Mouse (Mus musculus): Measurements from ENCODE around the gene Zbtb6. TPM values are rescaled to one million over a fixed set of nuclear protein-coding genes. Genes with fewer than 3 reads are reported as not detected.

Zbtb6 gene
- polyA plus RNA-seq, 1 experiment from 2014 or later, result 3.9 TPM

DNA sequence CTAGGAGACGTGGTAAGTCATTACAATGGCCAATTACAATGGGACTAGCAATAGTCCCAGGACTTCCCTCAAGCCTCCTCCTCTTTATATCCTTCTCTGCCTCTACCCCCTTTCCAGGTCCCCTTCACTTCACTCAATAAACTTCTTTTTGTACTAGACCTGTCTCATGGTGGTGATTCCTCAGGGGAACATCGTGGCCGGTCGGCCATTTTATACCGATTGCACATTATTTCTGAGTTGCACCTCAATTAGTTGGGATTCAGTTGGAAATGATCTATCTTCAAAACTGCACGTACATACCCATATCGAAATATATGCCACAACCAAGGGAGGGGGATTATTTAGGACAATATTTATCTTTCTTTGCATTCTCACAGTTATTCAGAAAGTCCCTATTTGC, 11.4 kb downstream of the Zbtb6 start:
- peaks cover 35% of the 10 kb centered on the region for H3K36me3 ChIP-seq
- peak overlapping the region; percentile 95 for H3K4me3 ChIP-seq
- ATAC-seq (ENCODE audit: extremely low read depth, insufficient number of reproducible peaks, low FRiP score, low TSS enrichment), result no peak
- H3K9me3 ChIP-seq, result no peaks in the 10 kb centered on the region
- H3K4me2 ChIP-seq, result peak overlapping the region; percentile 90
- peak overlapping the region; percentile 93 for H3K27ac ChIP-seq (replicated peaks)
- peak overlapping the region; percentile 90 for H3K9ac ChIP-seq
- peaks cover 14% of the 10 kb centered on the region for H3K4me1 ChIP-seq
- no peaks in the 10 kb centered on the region for H3K27me3 ChIP-seq (replicated peaks)
- 40% methylated on average over 7 of the region's 7 CpGs for WGBS

DNA sequence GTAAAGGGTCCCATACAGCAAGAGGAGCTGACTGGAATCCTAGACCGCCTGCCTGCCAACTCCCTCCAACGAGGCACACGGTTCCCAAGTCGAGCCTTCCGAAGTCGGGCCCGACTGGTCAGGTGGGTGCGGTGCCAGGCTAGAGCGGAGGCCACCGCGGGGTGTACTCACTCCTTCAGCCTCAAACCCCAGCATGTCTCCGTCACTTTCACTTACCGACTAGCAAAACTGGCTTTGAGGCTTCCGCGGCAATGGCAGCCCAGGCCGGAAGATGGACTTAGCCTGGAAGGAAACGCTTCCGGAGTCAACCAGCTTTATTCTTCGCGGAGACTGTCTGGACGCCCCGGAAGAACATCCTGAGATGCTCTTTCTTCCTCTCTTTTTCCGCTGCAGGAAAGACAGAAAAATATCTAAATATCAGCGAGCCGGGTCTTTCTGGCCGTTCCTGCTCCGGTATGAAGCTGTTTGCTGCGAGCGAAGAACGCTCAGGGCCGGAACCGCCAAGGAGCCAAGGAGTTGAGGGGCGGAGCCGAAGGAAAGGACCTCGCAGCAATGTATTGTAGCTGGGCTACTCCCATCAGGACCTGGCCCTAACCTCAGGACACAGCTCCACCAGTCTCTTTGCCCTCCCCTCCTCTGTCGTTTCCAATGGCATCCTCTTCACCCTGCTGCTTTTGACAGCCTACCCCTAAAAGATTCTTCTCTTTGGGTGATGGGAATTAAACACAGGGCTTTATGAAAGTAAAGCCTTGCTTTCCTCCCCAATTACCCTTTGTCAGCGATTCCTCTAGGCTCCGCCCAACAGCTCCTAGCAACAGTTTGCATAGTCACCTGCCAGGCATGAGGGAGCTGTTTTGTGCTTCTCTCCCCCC, 12.1 kb downstream of the Zbtb6 start:
- Histone ChIP-seq H3K9ac (peak overlapping the region; percentile 90), H3K4me2 (peak overlapping the region; percentile 90), H3K36me3 (peaks cover 30% of the 10 kb centered on the region), H3K27ac (replicated peaks) (peak overlapping the region; percentile 93), H3K4me3 (peak overlapping the region; percentile 95), H3K4me1 (peaks cover 14% of the 10 kb centered on the region), H3K9me3 (no peaks in the 10 kb centered on the region), H3K27me3 (replicated peaks) (no peaks in the 10 kb centered on the region)
- under 1% methylated on average over 38 of the region's 38 CpGs for WGBS
- ATAC-seq (ENCODE audit: extremely low read depth, insufficient number of reproducible peaks, low FRiP score, low TSS enrichment), result peak; percentile 91

GRCm38 (mm10) chr2:37423671-37424070, 19.3 kb downstream of the Zbtb6 start:
- Histone ChIP-seq H3K4me2 (no peak overlapping the region), H3K27me3 (replicated peaks) (no peaks in the 10 kb centered on the region), H3K36me3 (peaks cover 17% of the 10 kb centered on the region), H3K9ac (no peak overlapping the region), H3K4me3 (no peak overlapping the region), H3K9me3 (no peaks in the 10 kb centered on the region), H3K4me1 (peaks cover 14% of the 10 kb centered on the region), H3K27ac (replicated peaks) (no peak overlapping the region)
- ATAC-seq (ENCODE audit: extremely low read depth, insufficient number of reproducible peaks, low FRiP score, low TSS enrichment), result no peak
- WGBS, result 56% methylated on average over 3 of the region's 3 CpGs

DNA sequence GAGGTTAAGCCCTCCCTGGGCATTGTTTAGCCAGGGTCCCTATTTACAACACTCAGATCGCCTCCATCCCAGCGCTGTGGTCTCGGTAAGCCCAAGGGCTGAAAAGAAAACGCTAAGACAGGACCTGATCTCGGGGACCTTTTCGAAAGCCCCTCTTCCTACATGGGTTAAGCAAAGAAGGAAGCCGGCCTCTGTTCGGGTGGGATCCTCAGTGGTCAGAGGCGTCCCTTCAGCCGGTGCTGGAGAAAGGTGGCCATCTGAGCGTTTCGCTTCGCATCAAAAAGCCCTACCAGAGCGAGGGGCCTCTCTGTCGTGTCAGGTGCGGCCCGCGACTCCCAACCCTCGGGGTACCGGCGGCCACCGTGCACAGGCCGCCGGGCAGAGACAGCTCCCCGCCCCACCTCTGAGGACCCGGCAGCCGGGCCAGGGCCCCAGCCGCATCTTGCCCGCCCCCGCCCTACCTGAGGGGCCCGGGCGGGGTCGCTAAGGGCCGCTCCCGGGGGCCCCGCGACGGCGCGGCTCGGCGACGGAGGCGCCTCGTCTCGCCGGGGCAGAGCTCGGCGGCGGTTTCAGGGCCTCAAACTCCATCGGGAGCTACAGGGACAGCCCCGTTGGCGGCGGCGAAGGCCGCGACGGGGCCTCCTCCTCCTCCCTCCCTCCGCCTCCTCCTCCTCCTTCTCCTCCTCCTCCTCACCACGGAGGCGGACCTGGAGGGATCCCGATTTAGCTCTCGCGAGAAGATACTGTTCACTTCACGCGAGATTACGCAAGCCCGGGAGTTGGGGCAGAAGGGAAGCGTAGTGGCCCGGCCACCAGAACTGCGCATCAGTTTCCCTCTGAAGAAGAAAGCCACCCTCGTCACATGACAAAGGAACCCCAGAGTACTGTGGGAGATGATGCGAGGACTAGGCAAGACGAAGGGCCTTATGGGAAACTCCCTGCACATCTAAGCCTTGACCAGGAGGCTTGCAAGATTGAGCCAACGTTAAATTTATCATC, 20.4 kb downstream of the Zbtb6 start, which contains the start of gene Rc3h2:
Gene Rc3h2, minus strand, starts transcription at position 598 of the 999 bp plus-strand sequence.
- under 1% methylated on average over 74 of the region's 75 CpGs for WGBS
- peak; percentile 95 for ATAC-seq (ENCODE audit: extremely low read depth, insufficient number of reproducible peaks, low FRiP score, low TSS enrichment)
- no peaks in the 10 kb centered on the region for H3K27me3 ChIP-seq (replicated peaks)

DNA sequence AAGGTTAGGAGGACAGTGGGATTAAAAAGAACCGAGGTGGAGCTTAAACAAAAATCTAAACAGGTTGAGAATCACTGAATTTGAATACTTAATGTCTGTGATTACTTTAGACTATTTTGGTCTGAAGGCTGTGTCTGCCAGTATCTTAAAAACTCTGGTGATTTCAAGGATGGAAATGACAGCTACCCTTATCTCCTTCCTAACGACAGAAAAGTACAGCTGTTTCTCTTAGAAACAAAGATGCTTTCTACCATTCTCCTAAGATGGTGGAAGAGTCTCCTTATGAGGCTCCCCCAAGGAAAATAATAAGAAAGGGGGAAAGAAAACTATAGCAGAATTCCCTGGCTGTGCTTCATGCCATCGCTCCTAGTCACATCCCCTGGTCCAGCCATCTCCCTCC, 21.1 kb downstream of the Zbtb6 start:
- ATAC-seq (ENCODE audit: extremely low read depth, insufficient number of reproducible peaks, low FRiP score, low TSS enrichment), result no peak
- peaks cover 14% of the 10 kb centered on the region for H3K4me1 ChIP-seq
- WGBS, result 5% methylated on average over 3 of the region's 3 CpGs
- peaks cover 12% of the 10 kb centered on the region; the same call in 1 of the 2 replicates for H3K36me3 ChIP-seq
- H3K27ac ChIP-seq (replicated peaks), result peak overlapping the region; percentile 96
- no peaks in the 10 kb centered on the region for H3K27me3 ChIP-seq (replicated peaks)
- H3K9me3 ChIP-seq, result no peaks in the 10 kb centered on the region
- H3K9ac ChIP-seq, result peak overlapping the region; percentile 97
- H3K4me3 ChIP-seq, result peak overlapping the region; percentile 92
- H3K4me2 ChIP-seq, result peak overlapping the region; percentile 83

More for the DNA sequence above, 20.4 kb downstream of the Zbtb6 start, which contains the start of gene Rc3h2:
- Histone ChIP-seq H3K4me1 (peaks cover 14% of the 10 kb centered on the region), H3K36me3 (peaks cover 12% of the 10 kb centered on the region), H3K4me2 (peak within 1 kb of the TSS; percentile 83), H3K9ac (peak within 1 kb of the TSS; percentile 97), H3K9me3 (no peaks in the 10 kb centered on the region), H3K27ac (replicated peaks) (peak within 1 kb of the TSS; percentile 96), H3K4me3 (peak within 1 kb of the TSS; percentile 92)

- 61% methylated on average over 1 of the region's 1 CpGs for WGBS
These were observed 47.4 kb downstream of the Zbtb6 start for GRCm38 (mm10) chr2:37395539-37395938.

DNA sequence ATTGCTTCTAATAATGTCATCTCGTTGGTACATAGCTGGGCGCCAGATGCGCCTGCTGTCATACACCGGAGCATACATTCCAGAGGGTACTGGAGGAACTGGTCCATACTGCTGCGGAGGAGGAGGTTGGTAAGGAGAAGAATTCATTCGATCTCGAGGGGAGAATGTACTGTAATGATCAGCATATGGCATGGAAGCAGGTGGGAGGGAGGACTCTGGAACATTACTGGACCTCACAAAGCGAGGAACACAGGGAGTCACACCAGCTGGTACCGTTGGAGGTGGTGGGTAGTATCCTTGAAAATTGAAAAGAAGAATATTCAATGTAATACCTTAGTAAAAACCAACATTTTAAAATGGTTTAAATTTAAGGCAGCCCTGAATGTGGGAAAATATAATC, 60.0 kb downstream of the Zbtb6 start:
- no peak overlapping the region for H3K9ac ChIP-seq
- no peaks in the 10 kb centered on the region for H3K27me3 ChIP-seq (replicated peaks)
- no peak overlapping the region for H3K4me3 ChIP-seq
- no peak overlapping the region for H3K4me2 ChIP-seq
- no peak for ATAC-seq (ENCODE audit: extremely low read depth, insufficient number of reproducible peaks, low FRiP score, low TSS enrichment)
- no peaks in the 10 kb centered on the region for H3K9me3 ChIP-seq
- 93% methylated on average over 9 of the region's 9 CpGs for WGBS
- H3K27ac ChIP-seq (replicated peaks), result no peak overlapping the region
- peaks cover 57% of the 10 kb centered on the region for H3K36me3 ChIP-seq
- no peaks in the 10 kb centered on the region for H3K4me1 ChIP-seq

More at GRCm38 (mm10) chr2:37395539-37395938, 47.4 kb downstream of the Zbtb6 start:
- Histone ChIP-seq H3K4me1 (no peaks in the 10 kb centered on the region), H3K4me2 (no peak overlapping the region), H3K27me3 (replicated peaks) (no peaks in the 10 kb centered on the region), H3K4me3 (no peak overlapping the region), H3K9me3 (no peaks in the 10 kb centered on the region), H3K36me3 (peaks cover 68% of the 10 kb centered on the region), H3K9ac (no peak overlapping the region), H3K27ac (replicated peaks) (no peak overlapping the region)
- ATAC-seq (ENCODE audit: extremely low read depth, insufficient number of reproducible peaks, low FRiP score, low TSS enrichment), result no peak

DNA sequence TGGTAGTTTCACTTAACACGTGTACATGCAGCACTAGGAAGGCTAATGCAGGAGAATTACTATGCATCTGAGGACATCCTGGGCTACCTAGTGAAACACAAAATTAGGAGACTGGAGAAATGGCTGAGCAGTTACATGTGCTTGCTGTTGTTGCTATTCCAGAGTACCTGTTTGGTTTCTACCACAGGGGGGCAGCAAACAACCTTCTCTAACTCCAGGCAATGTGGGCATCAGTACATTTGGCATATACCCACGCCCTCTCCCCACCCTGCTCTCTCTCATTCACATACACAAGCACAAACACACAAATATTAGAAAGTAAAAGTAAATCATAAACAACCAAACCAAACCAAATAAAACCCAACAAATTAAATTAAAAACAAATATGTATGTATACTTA, 62.8 kb downstream of the Zbtb6 start:
- no peaks in the 10 kb centered on the region for H3K4me1 ChIP-seq
- no peaks in the 10 kb centered on the region for H3K27me3 ChIP-seq (replicated peaks)
- H3K36me3 ChIP-seq, result peaks cover 66% of the 10 kb centered on the region
- 61% methylated on average over 2 of the region's 2 CpGs for WGBS
- no peak overlapping the region for H3K9ac ChIP-seq
- H3K9me3 ChIP-seq, result no peaks in the 10 kb centered on the region
- no peak for ATAC-seq (ENCODE audit: extremely low read depth, insufficient number of reproducible peaks, low FRiP score, low TSS enrichment)
- no peak overlapping the region for H3K4me3 ChIP-seq
- H3K27ac ChIP-seq (replicated peaks), result no peak overlapping the region
- H3K4me2 ChIP-seq, result no peak overlapping the region

DNA sequence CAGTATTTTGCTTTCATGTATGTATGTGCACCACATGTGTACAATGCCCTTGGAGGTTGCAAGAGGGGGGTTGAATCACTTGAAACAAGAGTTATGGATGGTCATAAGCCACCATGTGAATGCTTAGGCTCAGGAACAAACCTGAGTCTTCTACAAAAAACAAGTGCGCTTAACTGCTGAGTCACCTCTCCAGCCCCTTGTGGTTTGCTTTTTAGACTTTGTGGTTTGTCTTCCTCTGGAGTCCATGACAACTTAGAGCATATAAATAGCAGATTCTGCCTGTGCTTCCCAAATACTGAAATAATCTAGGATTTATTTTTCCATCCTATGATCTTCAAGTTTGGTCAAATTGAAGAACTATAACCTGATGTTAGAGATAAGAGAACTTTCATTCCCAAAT, 67.0 kb downstream of the Zbtb6 start:
- no peak for ATAC-seq (ENCODE audit: extremely low read depth, insufficient number of reproducible peaks, low FRiP score, low TSS enrichment)
- peaks cover 65% of the 10 kb centered on the region for H3K36me3 ChIP-seq

More for the DNA sequence above, 67.0 kb downstream of the Zbtb6 start:
- Histone ChIP-seq H3K4me3 (no peak overlapping the region), H3K4me2 (no peak overlapping the region), H3K4me1 (no peaks in the 10 kb centered on the region), H3K9me3 (no peaks in the 10 kb centered on the region), H3K27me3 (replicated peaks) (no peaks in the 10 kb centered on the region), H3K27ac (replicated peaks) (no peak overlapping the region), H3K9ac (no peak overlapping the region)
- 85% methylated on average over 1 of the region's 1 CpGs for WGBS

Measured in heart, embryonic 13.5 days (tissue).